Mouse (Mus musculus) liver, postnatal 0 days (tissue): ENCODE data around the gene Ttc32. TPM values are rescaled to one million over a fixed set of nuclear protein-coding genes. Genes with fewer than 3 reads are reported as not detected.

Source experiments
- ATAC-seq: fragments of 200-750 bp; cut with Nextera tagmentation; 2 replicates; pipeline ENCODE4 v1.8.0; 2017; ENCODE audit warnings: mild to moderate bottlenecking, moderate library complexity
- DNase-seq: peaks from one replicate; pipeline ENCODE4 v3.0.0-alpha.2; 2016
- H3K27ac ChIP-seq: fragments of 300-500 bp; sonication (generic); 2 replicates; pipeline ENCODE4 v1.5.1; 2014; ENCODE audit warnings: antibody characterized with exemption, moderate library complexity, mild to moderate bottlenecking, low read depth
- H3K27me3 ChIP-seq: fragments of 300-500 bp; sonication (generic); 2 replicates; pipeline ENCODE4 v1.6.1; 2014; ENCODE audit warnings: low read length, control low read depth, mixed read lengths; ENCODE audit not compliant: insufficient read depth
- H3K36me3 ChIP-seq: fragments of 300-500 bp; sonication (generic); replicated peaks from 2 replicates; pipeline ENCODE4 v1.6.1; 2014; ENCODE audit warnings: mild to moderate bottlenecking, control low read depth, low read length, moderate library complexity, mixed read lengths; ENCODE audit not compliant: insufficient read depth
- H3K4me1 ChIP-seq: fragments of 300-500 bp; sonication (generic); 2 replicates; pipeline ENCODE4 v1.6.1; 2014; ENCODE audit warnings: antibody characterized with exemption, mild to moderate bottlenecking, control low read depth; ENCODE audit not compliant: insufficient read depth
- H3K4me2 ChIP-seq: fragments of 300-500 bp; sonication (generic); 2 replicates; pipeline ENCODE4 v1.6.1; 2014; ENCODE audit warnings: low read depth, mild to moderate bottlenecking, low read length, moderate library complexity, mixed read lengths
- H3K4me3 ChIP-seq: fragments of 300-500 bp; sonication (generic); 2 replicates; pipeline ENCODE4 v1.5.1; 2014; ENCODE audit warnings: low read depth, low read length
- H3K9ac ChIP-seq: fragments of 300-500 bp; sonication (generic); replicated peaks from 2 replicates; pipeline ENCODE4 v1.6.1; 2014; ENCODE audit warnings: mild to moderate bottlenecking, moderate library complexity
- H3K9me3 ChIP-seq: fragments of 300-500 bp; sonication (generic); 2 replicates; pipeline ENCODE4 v1.6.1; 2016; ENCODE audit warnings: mild to moderate bottlenecking, control low read depth, low read length, mixed read lengths
- CTCF ChIP-seq: sonication (generic); IDR thresholded peaks from 2 replicates; pipeline ENCODE4 v1.5.1; 2016; ENCODE audit warnings: antibody characterized with exemption, low read depth
- EP300 ChIP-seq: IDR thresholded peaks from 2 replicates; pipeline ENCODE4 v1.6.1; 2016; ENCODE audit warnings: antibody characterized with exemption, low read depth, mild to moderate bottlenecking
- WGBS: fragments of 180-500 bp; shearing (Covaris S2); extraction: QIAGEN DNeasy Blood & Tissue Kit; methylation state at CpG from one replicate; pipeline ENCODE4 v1.1.7; 2014; ENCODE audit not compliant: insufficient replicate concordance; 5-methylcytosine and 5-hydroxymethylcytosine counted together
- polyA plus RNA-seq: library from polyadenylated mRNA; unstranded; fragments of >200 nt; fragmentation: Nextera tagmentation; extraction: Ambion mirVana; gene quantifications from 2 replicates; pipeline ENCODE4 v1.2.1, GENCODE M21; 2015

Gene Ttc32
- polyA plus RNA-seq, 1 experiment from 2014 or later: 15.2 TPM

DNA sequence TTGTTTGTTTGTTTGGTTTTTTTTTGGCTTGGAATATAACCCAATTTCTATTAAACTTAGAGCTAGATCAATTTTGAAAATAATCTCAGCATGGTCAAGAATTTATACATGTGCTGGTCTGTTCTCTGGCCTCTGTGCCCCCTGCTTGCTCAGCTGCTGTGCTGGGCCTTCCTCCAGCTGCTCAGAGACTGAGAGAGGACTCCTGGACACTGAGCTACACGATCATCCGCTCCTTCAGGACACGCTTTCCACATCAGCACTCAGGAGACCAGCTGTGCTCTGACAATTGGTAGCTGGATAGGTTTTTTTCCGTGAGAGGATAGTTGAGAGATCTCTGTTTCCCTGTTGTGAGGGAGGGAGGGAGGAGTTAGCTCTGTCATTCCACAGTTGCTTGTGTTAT is 19.5 kb upstream of the Ttc32 start:
- TF ChIP-seq CTCF: no peak
- TF ChIP-seq EP300: no peak
- H3K9ac ChIP-seq: no peak overlapping the region
- no peak overlapping the region for H3K27ac ChIP-seq
- H3K9me3 ChIP-seq: no peaks in the 10 kb centered on the region
- H3K4me1 ChIP-seq: no peaks in the 10 kb centered on the region
- no peaks in the 10 kb centered on the region for H3K27me3 ChIP-seq
- no peak for ATAC-seq
- no peaks in the 10 kb centered on the region for H3K36me3 ChIP-seq
- no peak overlapping the region for H3K4me2 ChIP-seq
- WGBS: 67% methylated on average over 4 of the region's 4 CpGs
- H3K4me3 ChIP-seq: no peak overlapping the region
- DNase-seq: no peak

- H3K27ac ChIP-seq: no peak overlapping the region
- no peak overlapping the region for H3K4me3 ChIP-seq
- ATAC-seq: no peak
- DNase-seq: no peak
- TF ChIP-seq EP300 (no peak), CTCF (no peak)
- no peaks in the 10 kb centered on the region for H3K27me3 ChIP-seq
- no peaks in the 10 kb centered on the region for H3K36me3 ChIP-seq
- WGBS: 85% methylated on average over 9 of the region's 9 CpGs
- H3K9me3 ChIP-seq: no peaks in the 10 kb centered on the region
- H3K9ac ChIP-seq: no peak overlapping the region
- H3K4me2 ChIP-seq: no peak overlapping the region
- no peaks in the 10 kb centered on the region for H3K4me1 ChIP-seq
Observed at GRCm38 (mm10) chr12:9016376-9016775, 13.4 kb upstream of the Ttc32 start.

DNA sequence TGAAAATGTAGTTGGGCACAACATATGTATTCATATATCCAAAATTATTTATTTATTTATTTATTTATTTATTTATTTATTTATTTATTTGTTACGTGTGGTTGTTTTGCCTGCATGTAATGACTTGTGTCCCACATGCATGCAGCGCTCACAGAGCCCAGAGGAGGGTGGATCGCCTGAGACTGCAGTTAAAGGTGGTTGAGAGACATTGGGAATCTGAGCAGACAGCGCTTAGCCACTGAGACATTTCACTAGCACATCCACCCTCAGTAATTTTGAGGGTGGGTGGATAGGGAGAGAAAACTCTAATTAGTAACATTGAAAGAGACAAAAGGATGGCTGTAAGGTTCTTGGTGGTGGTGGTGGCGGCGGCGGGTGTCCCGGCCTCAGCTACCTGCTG is 9.4 kb upstream of the Ttc32 start:
- Histone ChIP-seq H3K9ac (no peak overlapping the region), H3K9me3 (no peaks in the 10 kb centered on the region), H3K4me2 (no peak overlapping the region), H3K4me3 (no peak overlapping the region), H3K4me1 (no peaks in the 10 kb centered on the region), H3K27me3 (no peaks in the 10 kb centered on the region), H3K36me3 (no peaks in the 10 kb centered on the region), H3K27ac (no peak overlapping the region)
- TF ChIP-seq EP300 (no peak), CTCF (no peak)
- ATAC-seq: no peak
- no peak for DNase-seq
- WGBS: 90% methylated on average over 8 of the region's 8 CpGs

DNA sequence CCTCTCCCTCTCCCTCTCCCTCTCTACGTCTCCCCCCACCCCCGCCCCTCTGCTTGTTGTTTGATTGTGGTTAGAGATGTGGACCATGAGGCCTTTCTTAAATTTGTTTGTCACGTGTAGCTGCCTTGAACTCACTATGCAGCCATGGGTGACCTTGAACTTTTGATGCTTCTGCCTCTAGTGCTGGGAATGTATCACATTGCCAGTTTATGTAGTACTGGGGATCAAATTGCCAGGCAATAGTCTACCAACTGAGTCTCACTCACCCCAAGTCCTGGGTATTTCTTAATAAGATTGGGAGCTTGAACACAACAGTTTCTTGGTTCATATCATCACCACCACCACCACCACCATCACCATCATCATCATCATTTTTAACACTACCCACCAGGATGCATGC is 8.8 kb upstream of the Ttc32 start:
- no peak for ATAC-seq
- WGBS: 56% methylated on average over 3 of the region's 3 CpGs
- no peak overlapping the region for H3K9ac ChIP-seq

GRCm38 (mm10) chr12:9023031-9023430 is 6.8 kb upstream of the Ttc32 start:
- peak; percentile 45 for TF ChIP-seq CTCF
- no peak for TF ChIP-seq EP300
- Histone ChIP-seq H3K27ac (no peak overlapping the region), H3K4me2 (no peak overlapping the region), H3K36me3 (no peaks in the 10 kb centered on the region), H3K4me3 (no peak overlapping the region), H3K9me3 (no peaks in the 10 kb centered on the region), H3K9ac (no peak overlapping the region), H3K4me1 (no peaks in the 10 kb centered on the region), H3K27me3 (no peaks in the 10 kb centered on the region)
- WGBS: 44% methylated on average over 4 of the region's 4 CpGs
- ATAC-seq (no peak), DNase-seq (no peak)

More for the DNA sequence above, 8.8 kb upstream of the Ttc32 start:
- DNase-seq: no peak
- Histone ChIP-seq H3K36me3 (no peaks in the 10 kb centered on the region), H3K27ac (no peak overlapping the region), H3K27me3 (no peaks in the 10 kb centered on the region), H3K9me3 (no peaks in the 10 kb centered on the region), H3K4me2 (no peak overlapping the region), H3K4me3 (no peak overlapping the region), H3K4me1 (no peaks in the 10 kb centered on the region)
- TF ChIP-seq EP300 (no peak), CTCF (no peak)

GRCm38 (mm10) chr12:9024071-9024470 is 5.7 kb upstream of the Ttc32 start:
- WGBS: 89% methylated on average over 14 of the region's 14 CpGs
- TF ChIP-seq EP300 (no peak), CTCF (no peak)
- H3K36me3 ChIP-seq: no peaks in the 10 kb centered on the region
- H3K27me3 ChIP-seq: no peaks in the 10 kb centered on the region
- DNase-seq (no peak), ATAC-seq (no peak)
- H3K9me3 ChIP-seq: no peaks in the 10 kb centered on the region
- no peaks in the 10 kb centered on the region for H3K4me1 ChIP-seq
- no peak overlapping the region for H3K4me3 ChIP-seq
- H3K9ac ChIP-seq: no peak overlapping the region
- H3K4me2 ChIP-seq: no peak overlapping the region
- no peak overlapping the region for H3K27ac ChIP-seq

- ATAC-seq (no peak), DNase-seq (no peak)
- Histone ChIP-seq H3K36me3 (no peaks in the 10 kb centered on the region), H3K27me3 (no peaks in the 10 kb centered on the region), H3K4me2 (no peak overlapping the region), H3K9me3 (no peaks in the 10 kb centered on the region), H3K27ac (no peak overlapping the region), H3K9ac (no peak overlapping the region), H3K4me3 (no peak overlapping the region), H3K4me1 (no peaks in the 10 kb centered on the region)
- 79% methylated on average over 13 of the region's 13 CpGs for WGBS
- TF ChIP-seq EP300 (no peak), CTCF (no peak)
Observed at GRCm38 (mm10) chr12:9024736-9025135, 5.1 kb upstream of the Ttc32 start.
